Mouse (Mus musculus) adrenal gland, postnatal 10 days (tissue): ENCODE data around the gene Mndal. TPM values are rescaled to one million over a fixed set of nuclear protein-coding genes. Genes with fewer than 3 reads are reported as not detected.
"Not testable (repeated sequence)": the region's sequence is repeated elsewhere in the genome, so short reads cannot be mapped to it uniquely, and the experiment has no call there.

Source experiments
- DNase-seq: peaks from one replicate; pipeline ENCODE4 v3.0.0; 2021; ENCODE audit warnings: mixed read lengths
- long read RNA-seq, 2 experiments: library from polyadenylated mRNA; stranded (forward); transcript quantifications; one replicate each; pipeline ENCODE4 v2.0.0; 2021
- total RNA-seq, 2 experiments: library from RNA; stranded (reverse); gene quantifications; 2 replicates each; pipeline ENCODE4 v1.2.3; 2021

The Mndal gene
- total RNA-seq = 10 to 100 TPM; 13.9 to 15.0 TPM
- long read RNA-seq, experiment 1, partial matches to known transcripts = 2 of 4 reads
- long read RNA-seq, experiment 1, other reads (novel, unspliced or antisense) = 2 of 4 reads
- long read RNA-seq, experiment 2, partial matches to known transcripts = 1 of 4 reads
- long read RNA-seq, experiment 2, other reads (novel, unspliced or antisense) = 2 of 4 reads

DNA sequence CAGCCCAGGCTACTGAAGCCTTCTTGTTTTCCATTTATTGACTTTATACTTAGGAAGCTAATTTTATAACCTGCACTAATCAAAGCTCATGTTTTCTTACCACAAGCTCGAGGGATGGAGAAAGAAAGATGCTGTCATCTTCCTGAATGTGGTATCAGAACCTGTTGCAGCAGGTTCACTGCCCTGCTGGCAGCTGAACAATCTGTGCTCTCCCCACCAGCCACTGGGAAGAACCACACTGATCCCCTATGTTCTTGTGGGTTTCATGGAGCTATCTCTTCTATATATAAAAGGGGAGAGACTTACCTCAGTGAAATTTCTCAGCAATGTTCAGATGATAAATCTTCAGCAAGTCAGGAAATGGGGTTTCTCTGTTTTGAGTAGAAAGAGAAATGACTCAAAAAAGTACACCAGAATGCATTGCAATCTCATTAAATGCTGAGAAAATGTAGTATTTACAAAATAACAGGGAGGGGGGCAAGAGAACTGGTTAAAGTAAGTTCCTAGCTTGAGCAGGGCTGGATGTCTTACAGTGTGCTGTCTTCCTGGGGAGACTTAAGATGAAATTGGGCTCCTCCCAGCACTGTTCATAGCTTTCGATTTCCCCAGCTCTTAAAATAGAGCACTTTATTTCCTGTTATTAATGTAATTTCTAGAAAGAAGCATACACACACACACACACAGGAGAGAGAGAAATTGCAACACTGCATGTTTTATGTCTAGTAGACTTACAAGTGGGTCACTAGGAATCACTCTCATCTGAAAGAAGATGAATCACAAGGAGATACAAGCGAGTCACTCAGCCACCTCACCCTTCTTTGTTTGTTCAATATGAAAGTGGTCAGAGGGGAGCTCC lies at the start of gene Mndal, which contains the start of gene Ifi203:
Mndal (minus strand) TSS at position 568 of the 856 bp plus-strand sequence.
Ifi203 (minus strand) TSS at position 749 of the 856 bp plus-strand sequence.
- DNase-seq = not testable (repeated sequence)

DNA sequence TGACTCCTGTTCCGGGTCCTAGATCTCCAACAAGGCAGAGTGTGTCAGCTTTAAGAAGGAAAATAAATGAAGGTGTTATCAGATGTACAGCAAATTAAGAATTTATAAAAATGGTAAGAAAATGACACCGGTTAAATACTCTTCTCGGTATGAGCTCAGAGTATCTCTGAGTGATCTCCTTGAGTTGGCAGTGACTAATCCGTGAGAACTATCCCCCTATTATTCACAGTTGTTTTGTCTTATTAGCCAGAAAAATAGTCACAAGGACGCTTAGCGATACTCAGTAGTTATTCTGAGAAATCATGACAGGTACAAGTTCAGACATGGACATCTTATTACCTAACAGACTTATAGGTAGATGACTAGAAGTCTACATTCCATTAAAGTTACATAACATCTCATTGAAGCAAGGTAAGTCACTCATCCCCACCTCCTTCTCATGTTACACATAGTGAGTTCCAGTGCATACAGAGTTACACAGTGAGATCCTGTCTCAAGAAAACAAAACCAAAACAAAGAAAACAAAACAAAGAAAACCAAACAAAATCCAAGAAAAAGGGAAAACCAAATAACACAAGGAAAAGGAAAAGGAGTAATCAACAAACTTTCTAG lies 40.5 kb upstream of the Mndal start, which contains the start of gene Ifi202b:
Ifi202b (minus strand) TSS at position 51 of the 612 bp plus-strand sequence.
- DNase-seq = not testable (repeated sequence)

DNA sequence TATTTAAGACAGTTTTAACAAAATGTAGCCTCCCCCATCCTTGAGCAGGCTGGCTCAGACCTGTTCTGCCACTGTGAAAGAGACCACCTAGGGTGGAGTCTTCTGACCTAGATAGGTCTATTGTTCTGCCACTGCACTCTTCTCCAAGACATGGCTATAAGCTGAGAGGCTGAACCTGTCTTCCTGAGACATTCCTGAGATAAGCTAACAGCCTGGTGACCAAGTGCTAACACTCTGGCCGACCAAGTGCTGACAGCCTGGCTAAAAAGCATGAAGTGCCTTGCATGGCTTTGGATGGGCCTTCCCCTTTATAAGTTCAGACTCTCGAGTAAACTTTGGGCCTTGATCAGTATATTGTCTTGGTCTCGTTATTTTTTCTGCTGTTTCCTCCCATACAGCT lies 38.7 kb upstream of the Mndal start:
- not testable (repeated sequence) for DNase-seq

DNA sequence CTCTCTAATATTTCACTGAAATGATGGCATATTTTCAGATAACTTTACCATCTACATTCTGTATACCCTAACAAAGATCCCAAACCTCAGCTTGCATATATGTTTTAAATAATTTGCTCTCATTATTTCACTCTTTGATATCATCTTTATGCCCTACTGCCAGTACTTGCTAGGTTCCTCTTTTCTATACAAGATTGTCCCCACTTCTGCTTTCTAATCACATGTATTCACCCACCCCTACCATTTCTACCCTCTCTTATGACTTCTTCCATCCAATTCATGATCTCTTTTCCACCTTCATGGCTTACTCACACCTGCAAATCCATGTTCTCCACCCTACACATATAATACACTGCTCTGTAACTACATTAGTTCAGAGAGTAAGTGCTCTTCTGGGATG lies 35.3 kb upstream of the Mndal start:
- DNase-seq = no peak

DNA sequence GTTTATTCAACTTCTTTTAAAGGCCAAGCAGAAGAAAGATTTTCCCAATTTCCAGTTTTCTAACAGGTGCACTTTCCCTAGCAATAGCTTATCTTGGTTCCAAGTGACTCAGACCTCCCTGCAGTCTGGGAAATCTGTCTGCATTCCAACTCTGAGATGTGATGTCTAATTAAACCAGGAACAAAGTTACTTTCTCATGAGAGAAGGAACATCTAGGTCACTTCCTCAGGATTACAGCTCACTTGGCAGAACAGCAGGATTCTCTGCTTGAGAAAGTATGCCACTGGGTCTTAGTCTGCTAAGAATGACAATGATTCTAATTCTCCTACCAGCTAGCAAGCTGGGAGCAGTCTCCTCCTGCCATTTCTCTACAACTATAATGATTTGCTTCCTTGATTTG lies 30.8 kb upstream of the Mndal start:
- DNase-seq = no peak

DNA sequence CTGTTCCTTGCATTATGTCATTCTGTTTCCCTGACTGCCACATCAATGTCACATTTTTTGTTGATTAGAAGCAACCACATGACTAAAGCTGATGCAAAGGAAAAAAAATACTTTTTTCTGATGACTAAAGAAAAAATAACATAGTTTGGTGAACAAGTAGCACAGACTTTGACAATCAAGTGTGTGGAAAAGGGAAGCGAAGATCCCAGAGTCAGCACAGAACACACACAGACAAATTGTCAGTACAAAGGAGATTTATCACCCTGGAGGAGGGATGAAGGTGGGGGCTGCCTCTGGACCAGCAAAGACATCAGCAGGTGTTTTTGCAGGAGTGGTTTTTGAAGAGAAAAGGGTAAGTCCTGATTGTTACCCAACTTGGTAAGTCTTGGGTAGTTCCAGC lies 19.2 kb upstream of the Mndal start:
- DNase-seq = not testable (repeated sequence)

DNA sequence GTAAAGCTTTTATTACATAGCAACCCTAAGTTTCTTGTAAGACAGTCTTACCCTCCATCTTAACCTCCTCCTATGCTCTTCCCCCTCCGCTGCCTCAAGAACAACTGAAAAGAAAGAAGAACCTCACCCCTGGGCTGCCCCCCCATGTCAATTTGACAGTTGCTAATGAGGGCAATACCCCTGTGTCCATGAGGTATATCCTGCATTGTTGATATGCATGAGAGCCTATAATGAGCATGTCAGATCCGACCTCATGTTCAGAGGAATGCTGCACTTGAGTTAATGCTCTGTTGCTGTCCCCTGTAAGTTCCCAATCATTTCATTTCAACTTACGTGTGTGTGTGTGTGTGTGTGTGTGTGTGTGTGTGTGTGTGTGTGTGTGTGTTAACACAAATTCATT lies 17.7 kb upstream of the Mndal start:
- DNase-seq = not testable (repeated sequence)

DNA sequence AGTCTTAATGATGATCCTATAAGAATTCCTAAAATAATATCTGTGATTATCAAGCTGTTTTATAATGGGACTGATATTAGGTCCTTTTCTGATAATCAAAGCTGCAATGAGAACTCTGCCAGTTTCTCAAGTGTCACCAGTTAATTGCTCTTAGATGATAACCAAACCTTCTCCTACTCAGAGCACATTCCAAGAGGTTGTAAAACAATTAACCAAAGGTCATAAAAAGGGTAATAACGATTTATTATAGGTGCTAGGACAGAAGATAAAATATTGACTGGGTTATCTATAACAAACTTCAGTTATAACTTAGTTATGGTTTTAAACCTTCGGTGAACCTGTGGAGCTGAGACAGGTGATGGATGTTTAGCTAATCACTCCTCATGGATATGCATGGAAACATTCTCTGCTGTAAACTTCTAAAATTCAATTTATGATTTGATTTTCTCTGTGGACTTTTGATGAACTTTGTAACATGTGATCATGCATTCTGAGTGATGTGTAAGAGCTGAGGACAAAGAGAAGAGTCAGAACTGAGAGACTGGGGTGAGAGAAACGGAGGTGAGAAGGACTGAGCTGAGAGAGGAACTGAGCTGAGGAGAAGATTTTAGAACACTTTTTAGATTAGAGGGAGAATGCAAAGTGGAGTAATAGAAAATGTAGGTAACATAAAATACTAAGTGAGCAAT lies 13.7 kb upstream of the Mndal start:
- DNase-seq = not testable (repeated sequence)

DNA sequence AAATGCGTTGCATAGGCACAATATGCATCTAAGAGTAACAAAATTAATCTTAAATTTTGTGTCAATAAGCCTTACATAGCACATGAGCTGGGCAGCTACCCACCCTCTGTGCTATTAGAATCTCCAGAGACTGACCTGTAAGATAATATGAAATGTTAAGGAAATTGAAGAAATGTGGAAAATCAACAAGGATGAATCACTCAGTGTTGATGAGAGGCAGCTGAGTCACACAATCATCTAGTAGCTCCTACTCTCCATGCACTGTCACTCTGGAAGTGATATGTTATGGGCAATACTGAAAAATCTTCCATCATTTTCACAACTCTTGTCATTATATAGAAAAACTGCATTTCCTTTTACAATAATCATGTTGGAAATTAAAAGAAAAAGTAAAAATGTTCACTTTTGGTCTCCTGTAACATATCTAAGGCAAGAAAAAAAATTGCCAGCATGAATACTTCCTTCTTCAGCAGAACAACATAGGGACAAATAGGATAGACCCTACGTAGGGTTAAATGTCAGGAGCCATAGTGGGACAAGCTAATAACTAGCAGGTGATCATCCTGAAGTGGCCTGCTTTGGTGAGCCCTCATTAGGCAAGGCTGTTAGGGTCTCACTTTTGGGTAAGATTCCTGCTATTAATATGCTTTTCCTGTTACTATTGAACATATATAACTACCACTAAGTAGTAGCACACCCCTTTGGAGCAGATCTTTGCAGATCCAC lies 12.9 kb upstream of the Mndal start:
- DNase-seq = no peak

DNA sequence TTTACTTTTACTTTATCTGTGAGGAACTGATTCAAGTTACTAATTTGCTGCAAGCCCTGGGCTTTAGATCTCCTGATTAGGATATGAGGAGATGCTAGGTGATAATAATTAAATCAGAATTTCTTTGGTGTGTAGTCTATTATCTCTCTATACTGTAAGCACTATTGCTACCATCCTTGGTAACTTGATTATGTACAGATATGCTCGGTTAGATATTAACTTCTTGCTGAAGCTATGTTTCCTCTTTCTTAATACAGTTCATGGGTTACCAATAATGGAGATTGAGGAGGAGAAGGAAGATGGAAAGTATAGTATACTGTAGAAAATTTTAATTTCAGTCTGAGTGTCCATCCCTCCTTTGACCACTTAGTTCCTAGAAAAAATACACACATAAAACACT lies 11.3 kb upstream of the Mndal start:
- no peak for DNase-seq

DNA sequence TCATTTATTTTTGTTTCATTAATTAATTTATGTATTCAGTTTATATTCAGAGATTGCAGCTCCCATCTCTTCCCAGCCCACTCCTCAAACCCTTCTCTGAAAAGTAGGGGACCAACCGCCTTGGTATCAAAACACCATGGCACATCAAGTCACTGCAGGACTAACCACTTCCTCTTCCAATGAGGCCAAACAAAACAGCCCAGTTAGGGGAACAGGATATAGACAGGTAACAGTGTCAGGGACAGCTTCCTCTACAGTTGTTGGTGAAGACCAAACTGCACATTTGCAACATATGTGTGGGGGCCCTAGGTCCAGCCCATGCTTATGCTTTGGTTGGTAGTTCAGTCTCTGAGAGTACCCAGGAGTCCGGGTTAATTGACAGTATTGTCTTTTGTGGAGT lies 6.8 kb upstream of the Mndal start:
- DNase-seq = not testable (repeated sequence)

DNA sequence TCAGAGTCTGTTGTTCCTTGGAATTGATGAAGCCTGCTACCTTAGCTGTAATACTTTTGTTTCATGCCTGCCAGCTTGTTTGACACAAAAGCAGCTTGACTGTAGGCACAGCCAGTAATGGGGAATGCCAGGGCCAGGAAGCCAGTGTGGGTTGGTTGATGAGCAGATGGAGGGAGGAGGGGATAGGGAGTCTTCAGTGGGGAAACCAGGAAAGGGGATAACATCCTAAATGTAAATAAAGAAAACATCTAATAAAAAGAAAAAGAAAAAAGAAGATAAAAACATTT lies 432 bp upstream of the Mndal start:
- not testable (repeated sequence) for DNase-seq

DNA sequence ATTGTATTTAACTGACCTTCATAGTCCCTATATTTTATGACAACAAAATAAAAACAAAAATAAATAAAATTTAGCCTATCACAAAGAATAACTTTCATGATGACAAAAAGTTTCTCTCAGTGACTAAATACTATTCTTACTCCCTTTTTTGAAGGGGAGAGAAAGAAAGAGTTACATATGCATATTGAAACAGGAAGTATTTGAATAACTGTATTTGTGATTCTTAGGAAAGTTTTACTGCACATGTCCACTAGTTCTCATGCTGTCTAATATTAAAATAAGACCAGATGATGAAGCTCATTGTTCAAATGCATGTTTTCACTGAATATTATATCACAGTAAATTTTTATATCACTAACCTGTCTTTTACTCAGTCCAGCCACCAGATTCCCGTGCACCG lies 769 bp downstream of the Mndal start:
- not testable (repeated sequence) for DNase-seq

DNA sequence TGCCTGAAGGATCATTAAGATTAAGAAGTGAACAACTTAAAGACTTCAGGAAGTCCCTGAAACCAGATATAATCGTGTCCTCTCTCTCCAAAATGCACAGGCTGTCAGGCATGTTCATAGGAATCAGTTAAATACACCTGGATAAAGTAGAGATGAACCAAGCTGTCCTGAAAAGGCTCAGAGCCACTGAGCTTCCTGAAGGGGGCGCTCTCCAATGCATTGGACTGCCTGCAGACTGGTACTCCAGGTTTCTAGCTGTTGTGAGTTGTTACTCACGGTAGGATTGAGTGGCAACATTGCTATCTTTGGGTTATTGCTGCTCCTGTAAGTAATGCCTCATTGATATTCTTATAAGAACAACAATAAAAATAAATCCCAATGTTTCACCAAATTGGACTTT lies 23.0 kb downstream of the Mndal start:
- DNase-seq = not testable (repeated sequence)

DNA sequence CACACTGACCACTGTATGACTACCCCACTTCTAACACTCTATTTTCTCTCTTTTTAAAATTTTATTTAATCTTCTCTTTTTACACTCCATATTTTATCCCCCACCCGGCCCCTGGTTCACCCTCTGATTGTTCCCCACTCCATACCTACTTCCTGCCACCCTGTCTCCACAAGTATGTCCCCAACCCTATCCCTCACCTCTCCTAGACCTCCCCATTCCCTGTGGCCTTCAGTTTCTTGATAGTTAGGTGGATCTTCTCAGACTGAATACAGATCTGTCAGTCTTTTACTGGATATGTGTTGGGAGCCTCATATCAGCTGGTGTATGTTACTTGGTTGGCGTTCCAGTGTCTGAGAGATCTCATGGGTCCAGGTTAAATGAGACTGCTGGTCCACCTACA lies 27.7 kb downstream of the Mndal start:
- no peak for DNase-seq

DNA sequence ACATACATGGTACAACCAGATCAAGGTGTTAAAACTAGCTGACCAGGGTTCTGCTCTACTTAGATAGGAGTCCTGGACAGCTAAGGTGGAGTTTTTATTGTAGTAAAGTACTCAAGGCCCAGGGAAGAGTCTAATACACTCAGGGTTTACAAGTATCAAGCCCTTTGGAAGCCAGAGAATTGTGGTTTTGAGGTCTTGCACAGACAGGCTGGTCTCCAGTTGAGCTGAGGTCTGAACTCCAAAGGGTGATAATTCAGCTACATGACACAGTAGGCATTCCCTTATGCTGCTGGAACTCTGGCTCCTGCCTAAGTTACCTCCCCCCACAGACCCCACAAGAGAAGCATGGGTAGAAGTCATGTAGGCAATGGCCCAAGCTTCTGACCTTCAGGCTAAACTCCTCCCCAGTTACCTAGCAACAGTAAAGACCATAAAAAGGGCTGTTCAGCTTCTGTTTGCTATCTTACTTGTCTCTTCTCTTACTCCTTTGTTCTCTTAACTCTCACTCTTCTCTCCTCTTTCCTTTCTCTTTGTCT lies 29.0 kb downstream of the Mndal start:
- DNase-seq = not testable (repeated sequence)

DNA sequence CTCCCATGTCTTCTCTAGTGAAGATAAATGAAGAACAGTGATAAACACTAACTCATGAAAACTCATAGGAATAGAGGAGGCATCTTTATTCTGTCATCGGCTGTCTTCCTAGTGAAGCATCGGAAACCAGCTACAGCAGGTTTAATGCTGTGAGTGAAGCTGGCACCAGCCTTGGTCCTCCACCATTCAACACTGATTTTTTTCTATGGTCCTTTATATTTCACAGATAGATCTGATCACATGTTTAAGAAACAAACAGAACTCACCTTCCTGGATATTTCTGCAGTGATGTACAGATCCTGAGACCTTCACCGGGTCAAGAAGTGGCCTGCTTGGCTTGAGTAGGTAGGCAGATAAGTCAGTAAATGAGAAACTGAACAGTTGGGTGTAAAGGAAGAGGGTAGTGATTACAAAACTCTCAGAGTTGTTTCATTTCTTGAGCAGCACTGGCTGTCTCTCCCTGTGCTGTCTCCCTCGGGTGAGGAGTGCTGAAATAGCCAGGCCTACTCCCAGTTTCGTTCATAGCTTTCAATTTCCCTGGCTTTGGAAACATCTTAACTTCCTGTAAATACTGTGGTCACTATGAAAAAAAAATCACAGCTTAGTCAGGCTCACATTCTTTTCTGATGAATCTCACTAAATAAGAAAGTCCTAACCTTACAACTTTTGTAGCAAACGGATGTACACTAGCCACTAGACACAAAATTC lies 29.6 kb downstream of the Mndal start, which contains the start of gene Ifi211:
Ifi211 (minus strand) TSS at position 499 of the 708 bp plus-strand sequence.
- DNase-seq = not testable (repeated sequence)

DNA sequence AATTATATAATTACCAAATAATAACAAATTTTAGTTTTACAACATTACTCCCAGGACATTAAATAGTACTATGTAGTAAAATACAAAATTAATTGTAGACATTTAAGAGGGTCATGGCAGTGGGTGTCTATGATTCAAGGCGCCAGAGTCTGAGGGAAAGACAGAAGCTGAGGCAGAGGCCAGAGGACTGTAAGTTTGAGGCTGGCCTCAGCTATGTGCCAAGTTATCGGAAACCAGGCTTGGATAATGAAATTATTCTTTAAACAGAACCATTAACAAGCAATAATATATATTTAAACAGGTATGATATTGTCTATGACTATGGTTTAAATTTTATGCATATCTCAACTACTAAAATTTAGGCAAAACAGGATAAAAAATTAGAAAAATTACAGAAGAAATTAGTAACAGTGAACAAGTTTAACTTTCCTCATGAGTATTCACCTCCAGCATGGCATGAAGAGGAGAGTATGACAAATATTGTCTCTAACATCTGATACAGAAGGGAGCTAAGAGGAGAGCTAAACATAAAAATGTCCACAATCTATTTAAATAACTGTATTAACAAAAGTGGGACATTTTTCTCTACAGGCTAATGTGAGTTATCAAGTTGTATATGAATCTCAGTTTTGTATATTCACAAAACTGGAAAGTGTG lies 30.4 kb downstream of the Mndal start:
- no peak for DNase-seq

DNA sequence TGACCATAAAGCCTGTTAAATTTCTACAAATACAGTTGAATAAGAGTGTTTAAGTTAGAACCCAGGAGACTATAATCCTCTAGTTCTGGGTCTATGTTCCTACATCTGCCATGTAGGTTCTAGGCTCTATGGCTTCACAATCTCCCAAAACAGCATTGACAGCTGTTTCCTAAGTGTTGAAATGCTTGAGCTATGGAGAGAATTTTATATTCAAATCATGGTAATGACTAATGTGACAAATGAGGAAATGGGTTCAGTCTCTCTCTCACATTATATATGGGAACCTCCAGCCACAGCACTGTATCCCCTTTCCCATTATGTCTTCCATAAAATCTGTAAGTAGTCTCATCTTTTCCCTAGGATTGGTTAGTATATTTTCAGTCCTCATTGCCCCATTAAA lies 33.9 kb downstream of the Mndal start:
- not testable (repeated sequence) for DNase-seq

DNA sequence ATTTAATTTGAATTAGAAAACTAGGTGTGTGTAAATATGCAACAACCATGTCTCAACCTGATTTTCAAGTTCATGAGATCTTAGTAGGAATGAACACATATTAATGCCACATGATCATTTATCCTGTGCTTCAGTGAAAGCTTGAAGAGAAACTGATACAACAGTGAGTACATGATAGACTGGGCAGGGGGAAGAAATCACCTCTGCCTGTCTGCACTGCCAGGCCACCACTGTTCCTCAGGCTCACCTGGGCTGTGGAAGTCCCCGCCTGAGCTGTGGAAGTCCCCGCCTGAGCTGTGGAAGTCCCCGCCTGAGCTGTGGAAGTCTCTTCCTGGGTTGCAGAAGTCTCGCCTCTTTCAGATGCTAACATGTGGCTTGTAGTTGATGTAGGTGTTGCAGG lies 36.4 kb downstream of the Mndal start:
- DNase-seq = not testable (repeated sequence)
